Mouse (Mus musculus): Measurements from ENCODE around the gene Dock8. TPM values are rescaled to one million over a fixed set of nuclear protein-coding genes. Genes with fewer than 3 reads are reported as not detected.

Gene Dock8
- polyA plus RNA-seq, 1 experiment from 2014 or later = 0.54 TPM

DNA sequence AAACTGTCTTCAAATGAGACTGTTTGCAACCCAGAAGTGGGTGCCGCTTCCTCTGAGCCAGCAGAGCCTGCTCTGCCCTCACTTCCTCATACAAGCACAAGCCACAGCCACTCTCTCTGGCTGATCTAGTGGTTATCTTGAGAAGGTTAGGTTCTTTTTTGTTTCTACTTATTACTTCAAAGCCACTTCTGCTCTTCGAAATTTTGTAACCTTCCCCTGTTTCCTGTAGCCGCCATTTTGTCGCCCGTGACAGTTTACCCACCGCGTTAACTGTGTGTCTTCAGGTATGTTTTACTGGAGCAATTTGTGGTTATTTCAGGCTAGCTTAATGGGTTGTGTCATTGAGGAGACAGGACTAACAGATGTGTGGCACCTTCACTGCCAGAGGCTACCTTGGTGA, 53.0 kb downstream of the Dock8 start:
- Histone ChIP-seq H3K27ac (no peak overlapping the region), H3K9ac (no peak overlapping the region), H3K4me1 (no peaks in the 10 kb centered on the region), H3K4me2 (no peak overlapping the region), H3K4me3 (no peak overlapping the region), H3K36me3 (ENCODE audit: poor library complexity, severe bottlenecking) (no peaks in the 10 kb centered on the region), H3K27me3 (no peaks in the 10 kb centered on the region), H3K9me3 (replicated peaks) (no peaks in the 10 kb centered on the region)
- WGBS = over 99% methylated on average over 7 of the region's 7 CpGs
- no peak for ATAC-seq

DNA sequence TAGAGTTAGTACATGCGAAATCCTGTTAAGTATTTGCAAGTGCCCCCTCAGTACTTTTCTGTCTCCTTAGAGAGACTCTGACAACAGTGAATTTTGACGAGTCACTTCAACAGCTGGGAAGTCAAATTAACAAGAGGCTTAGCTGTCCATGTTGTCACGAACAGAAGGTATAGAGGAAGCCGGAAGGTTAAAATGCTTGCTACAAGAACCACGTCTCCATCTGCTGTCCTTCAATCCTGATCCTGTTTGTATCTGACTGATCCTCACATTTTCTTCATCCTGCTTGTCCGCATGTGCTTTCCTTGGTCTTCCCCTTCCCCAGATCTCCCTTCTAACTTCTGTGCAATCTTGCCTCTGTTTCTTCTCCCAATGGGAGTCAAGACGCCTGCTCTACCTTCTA, 53.8 kb downstream of the Dock8 start:
- ATAC-seq = no peak
- Histone ChIP-seq H3K27me3 (no peaks in the 10 kb centered on the region), H3K4me2 (no peak overlapping the region), H3K9ac (no peak overlapping the region), H3K4me3 (no peak overlapping the region), H3K9me3 (replicated peaks) (no peaks in the 10 kb centered on the region), H3K36me3 (ENCODE audit: poor library complexity, severe bottlenecking) (no peaks in the 10 kb centered on the region), H3K27ac (no peak overlapping the region), H3K4me1 (no peaks in the 10 kb centered on the region)
- WGBS = 79% methylated on average over 7 of the region's 7 CpGs

DNA sequence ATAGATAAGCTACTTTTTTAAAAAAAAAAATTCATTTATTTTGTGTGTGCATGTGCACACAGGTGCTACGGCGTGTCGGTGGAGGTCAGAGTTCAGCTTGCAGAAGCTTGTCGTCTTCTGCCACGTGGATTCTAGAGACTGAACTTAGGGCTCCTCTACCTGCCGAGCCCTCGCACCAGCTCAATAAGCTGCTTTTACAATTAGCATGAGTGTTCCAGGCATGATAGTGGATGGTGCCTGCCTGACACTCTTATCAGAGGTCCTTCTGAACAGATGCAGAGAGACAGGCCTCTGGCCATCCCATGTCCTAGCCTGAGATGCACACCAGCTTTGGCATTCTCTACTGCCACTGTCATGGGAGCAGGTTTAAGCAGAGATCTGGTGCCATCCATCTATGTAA, 55.7 kb downstream of the Dock8 start:
- no peak overlapping the region for H3K9ac ChIP-seq
- no peaks in the 10 kb centered on the region for H3K27me3 ChIP-seq
- no peaks in the 10 kb centered on the region for H3K4me1 ChIP-seq
- ATAC-seq = no peak
- H3K9me3 ChIP-seq (replicated peaks) = no peaks in the 10 kb centered on the region
- no peaks in the 10 kb centered on the region for H3K36me3 ChIP-seq (ENCODE audit: poor library complexity, severe bottlenecking)
- H3K4me2 ChIP-seq = no peak overlapping the region
- no peak overlapping the region for H3K4me3 ChIP-seq
- H3K27ac ChIP-seq = no peak overlapping the region
- 88% methylated on average over 7 of the region's 7 CpGs for WGBS

DNA sequence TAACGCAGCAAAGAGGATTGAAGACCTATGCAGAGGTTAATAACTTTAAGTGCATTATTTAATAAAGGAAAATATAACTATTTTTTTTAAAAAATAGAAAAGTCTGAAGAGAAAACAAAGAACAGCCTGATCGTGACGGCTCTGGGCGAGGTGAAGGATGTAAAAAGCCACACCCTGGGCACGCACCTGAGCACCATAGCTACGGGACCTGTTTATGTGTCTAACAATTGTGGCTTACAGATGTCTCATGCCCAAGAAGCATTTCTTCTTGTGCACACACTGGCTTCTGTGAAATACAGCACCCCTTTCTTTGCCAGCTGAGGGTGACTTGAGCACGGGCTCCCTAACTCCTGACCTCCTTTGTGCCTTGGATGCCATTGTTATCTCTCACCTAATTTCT, 56.2 kb downstream of the Dock8 start:
- no peaks in the 10 kb centered on the region for H3K36me3 ChIP-seq (ENCODE audit: poor library complexity, severe bottlenecking)
- no peaks in the 10 kb centered on the region for H3K27me3 ChIP-seq
- H3K9ac ChIP-seq = no peak overlapping the region
- H3K4me3 ChIP-seq = no peak overlapping the region
- no peak overlapping the region for H3K27ac ChIP-seq
- 93% methylated on average over 7 of the region's 7 CpGs for WGBS
- no peak overlapping the region for H3K4me2 ChIP-seq
- no peak for ATAC-seq
- no peaks in the 10 kb centered on the region for H3K9me3 ChIP-seq (replicated peaks)
- peaks cover 4% of the 10 kb centered on the region for H3K4me1 ChIP-seq

DNA sequence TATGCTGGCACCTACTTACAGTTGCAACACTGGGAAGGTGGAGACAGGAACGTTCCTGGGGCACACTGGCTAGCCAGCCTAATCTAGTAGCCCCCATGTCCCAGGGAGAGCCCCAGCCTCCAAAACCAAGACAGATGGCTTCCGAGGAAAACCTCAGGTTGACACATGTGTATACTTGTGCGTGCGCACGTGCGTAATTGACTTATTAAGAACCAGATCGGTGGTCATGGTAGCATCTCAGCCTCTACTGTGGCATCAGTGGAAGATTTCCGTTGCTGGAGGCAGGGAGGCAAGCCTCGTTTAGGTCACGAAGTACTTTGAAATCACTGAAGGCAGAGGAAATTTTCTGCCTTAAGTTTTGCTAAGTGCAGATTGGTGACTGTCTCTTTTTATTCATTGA, 56.9 kb downstream of the Dock8 start:
- no peak overlapping the region for H3K4me3 ChIP-seq
- no peaks in the 10 kb centered on the region for H3K36me3 ChIP-seq (ENCODE audit: poor library complexity, severe bottlenecking)
- H3K4me2 ChIP-seq = no peak overlapping the region
- H3K9me3 ChIP-seq (replicated peaks) = no peaks in the 10 kb centered on the region
- no peak for ATAC-seq
- H3K27me3 ChIP-seq = no peaks in the 10 kb centered on the region
- H3K27ac ChIP-seq = no peak overlapping the region
- no peak overlapping the region for H3K9ac ChIP-seq
- H3K4me1 ChIP-seq = peaks cover 9% of the 10 kb centered on the region
- 88% methylated on average over 10 of the region's 10 CpGs for WGBS

DNA sequence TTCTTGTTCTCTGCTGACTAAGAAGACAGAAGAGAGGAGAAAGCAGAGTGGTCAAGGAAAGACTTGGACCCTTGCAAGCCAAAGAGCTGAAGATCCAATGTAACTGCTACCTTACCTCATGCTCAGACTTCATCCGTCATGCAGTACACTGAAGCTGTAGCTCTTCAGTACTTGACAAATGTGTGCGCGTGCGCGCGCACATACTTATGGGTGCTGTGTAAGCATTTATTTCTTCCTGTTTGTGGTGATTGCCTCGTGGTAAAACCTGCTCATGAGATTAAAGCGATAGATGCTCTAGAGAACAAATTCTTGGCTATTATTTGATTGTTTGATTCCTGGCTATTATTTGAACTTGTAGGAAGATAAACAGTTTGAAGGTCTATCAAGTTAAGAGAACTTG, 58.5 kb downstream of the Dock8 start:
- no peak for ATAC-seq
- Histone ChIP-seq H3K4me3 (no peak overlapping the region), H3K9me3 (replicated peaks) (no peaks in the 10 kb centered on the region), H3K27me3 (no peaks in the 10 kb centered on the region), H3K4me2 (no peak overlapping the region), H3K36me3 (ENCODE audit: poor library complexity, severe bottlenecking) (no peaks in the 10 kb centered on the region), H3K4me1 (peaks cover 9% of the 10 kb centered on the region), H3K27ac (no peak overlapping the region), H3K9ac (no peak overlapping the region)
- WGBS = 96% methylated on average over 8 of the region's 8 CpGs

DNA sequence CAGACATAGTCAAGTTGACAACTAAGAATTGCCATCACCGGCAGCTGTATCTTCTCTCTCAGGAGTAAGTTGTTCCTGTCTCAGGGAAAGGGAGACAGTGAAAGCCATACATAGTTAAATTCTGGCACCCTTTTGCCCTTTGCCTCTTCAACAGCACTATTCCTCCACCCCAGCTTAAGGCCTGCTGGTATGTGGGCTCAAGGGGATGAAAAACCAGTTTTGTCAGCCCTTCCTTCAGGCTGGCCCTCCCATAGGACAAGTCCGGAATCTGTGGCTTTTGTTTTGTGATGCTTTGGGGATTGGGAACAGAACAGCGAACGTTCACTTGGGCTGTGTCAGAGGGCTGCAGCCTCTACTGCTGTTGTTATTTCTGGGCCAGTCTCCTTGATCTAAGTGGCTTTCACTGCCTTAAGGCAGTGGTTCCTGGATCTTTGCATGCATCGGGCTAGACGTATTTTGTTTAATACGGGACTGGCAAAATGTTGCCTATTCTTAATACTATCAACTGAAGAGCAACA, 60.6 kb downstream of the Dock8 start:
- no peak for ATAC-seq
- Histone ChIP-seq H3K27ac (no peak overlapping the region), H3K9ac (no peak overlapping the region), H3K4me1 (peaks cover 9% of the 10 kb centered on the region), H3K4me2 (peak overlapping the region; percentile 28; the same call in 1 of the 2 replicates), H3K36me3 (ENCODE audit: poor library complexity, severe bottlenecking) (no peaks in the 10 kb centered on the region), H3K4me3 (no peak overlapping the region), H3K9me3 (replicated peaks) (no peaks in the 10 kb centered on the region), H3K27me3 (no peaks in the 10 kb centered on the region)
- 53% methylated on average over 7 of the region's 7 CpGs for WGBS

DNA sequence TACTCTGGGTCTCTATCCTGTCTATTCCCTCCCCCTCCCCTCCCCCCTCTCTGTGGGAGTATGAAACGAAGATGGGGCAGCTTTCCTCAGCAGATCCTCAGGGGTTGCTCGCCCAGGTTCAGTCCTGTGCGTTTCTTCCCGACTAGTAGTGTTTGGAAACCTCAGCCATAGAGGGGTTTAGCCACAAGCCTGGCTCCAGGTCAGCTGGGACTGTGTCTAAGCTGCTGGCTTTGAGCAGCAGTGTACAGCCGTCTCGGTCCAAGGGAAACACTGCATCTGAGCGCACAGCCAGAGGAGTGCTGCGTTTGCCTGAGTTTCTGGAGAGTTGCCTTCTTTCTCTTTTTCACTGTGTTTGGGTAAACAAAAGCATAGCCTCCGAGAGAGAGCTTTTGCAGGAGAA, 61.0 kb downstream of the Dock8 start:
- Histone ChIP-seq H3K36me3 (ENCODE audit: poor library complexity, severe bottlenecking) (no peaks in the 10 kb centered on the region), H3K4me1 (peaks cover 9% of the 10 kb centered on the region), H3K9me3 (replicated peaks) (no peaks in the 10 kb centered on the region), H3K4me3 (no peak overlapping the region), H3K4me2 (peak overlapping the region; percentile 28), H3K27ac (no peak overlapping the region), H3K27me3 (no peaks in the 10 kb centered on the region), H3K9ac (peak overlapping the region; percentile 43; the same call in 1 of the 2 replicates)
- ATAC-seq = no peak
- 12% methylated on average over 9 of the region's 9 CpGs for WGBS

DNA sequence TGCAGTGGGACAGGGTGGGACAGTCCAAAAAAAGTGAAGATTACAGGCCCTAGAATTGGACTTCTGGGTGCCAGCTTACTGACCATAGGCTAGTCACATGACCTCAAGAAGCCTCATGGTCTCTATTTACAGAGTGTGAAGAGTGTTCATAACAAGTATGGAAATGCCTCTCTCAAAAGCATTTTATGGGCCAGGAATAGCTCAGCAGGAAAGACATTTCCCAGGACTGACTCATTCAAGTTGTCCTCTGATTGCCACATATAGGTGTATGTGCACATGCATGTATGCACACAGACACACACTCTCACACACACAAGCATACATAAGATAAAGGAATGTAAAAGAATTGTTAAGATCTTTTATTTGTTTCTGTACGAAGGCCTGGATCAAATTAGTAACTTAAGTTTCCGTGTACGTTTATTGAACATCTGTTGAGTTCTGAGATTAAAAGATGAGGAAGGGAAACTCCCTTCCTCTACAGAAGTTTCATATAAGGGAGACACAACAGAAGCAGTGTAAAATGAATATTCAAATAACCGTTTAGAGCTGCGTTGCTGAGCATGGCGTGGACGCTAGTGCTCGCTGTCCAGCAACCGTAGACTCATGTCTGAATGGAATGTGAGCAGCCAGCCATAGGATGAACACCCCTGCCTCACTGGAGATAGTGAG, 63.0 kb downstream of the Dock8 start:
- no peaks in the 10 kb centered on the region for H3K36me3 ChIP-seq (ENCODE audit: poor library complexity, severe bottlenecking)
- H3K27ac ChIP-seq = no peak overlapping the region
- H3K4me3 ChIP-seq = no peak overlapping the region
- 90% methylated on average over 9 of the region's 9 CpGs for WGBS
- H3K9me3 ChIP-seq (replicated peaks) = no peaks in the 10 kb centered on the region
- peaks cover 9% of the 10 kb centered on the region for H3K4me1 ChIP-seq
- no peak overlapping the region for H3K4me2 ChIP-seq
- no peak overlapping the region for H3K9ac ChIP-seq
- H3K27me3 ChIP-seq = no peaks in the 10 kb centered on the region
- no peak for ATAC-seq

DNA sequence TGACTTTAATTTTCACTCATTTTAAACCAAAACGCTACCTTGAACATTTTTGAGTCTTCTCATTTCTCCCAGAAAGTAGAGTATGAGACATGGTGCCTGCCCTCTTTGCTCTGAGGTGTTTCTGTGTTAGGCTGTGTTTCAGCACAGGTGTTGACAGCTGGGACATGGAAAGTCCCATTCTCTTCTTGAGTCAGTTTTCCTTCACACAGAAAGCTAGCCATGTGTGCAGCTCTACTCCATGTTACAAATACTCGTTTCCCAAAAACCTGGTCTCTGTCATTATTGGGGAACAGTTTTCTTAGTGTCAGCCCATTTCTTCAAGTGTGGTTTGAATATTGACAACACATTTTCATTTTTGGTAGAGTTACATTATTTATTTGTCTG, 63.5 kb downstream of the Dock8 start:
- H3K9ac ChIP-seq = no peak overlapping the region
- H3K27me3 ChIP-seq = no peaks in the 10 kb centered on the region
- H3K4me2 ChIP-seq = no peak overlapping the region
- H3K4me1 ChIP-seq = peaks cover 9% of the 10 kb centered on the region
- 80% methylated on average over 2 of the region's 2 CpGs for WGBS
- no peaks in the 10 kb centered on the region for H3K9me3 ChIP-seq (replicated peaks)
- ATAC-seq = no peak
- H3K36me3 ChIP-seq (ENCODE audit: poor library complexity, severe bottlenecking) = no peaks in the 10 kb centered on the region
- H3K4me3 ChIP-seq = no peak overlapping the region
- H3K27ac ChIP-seq = no peak overlapping the region

DNA sequence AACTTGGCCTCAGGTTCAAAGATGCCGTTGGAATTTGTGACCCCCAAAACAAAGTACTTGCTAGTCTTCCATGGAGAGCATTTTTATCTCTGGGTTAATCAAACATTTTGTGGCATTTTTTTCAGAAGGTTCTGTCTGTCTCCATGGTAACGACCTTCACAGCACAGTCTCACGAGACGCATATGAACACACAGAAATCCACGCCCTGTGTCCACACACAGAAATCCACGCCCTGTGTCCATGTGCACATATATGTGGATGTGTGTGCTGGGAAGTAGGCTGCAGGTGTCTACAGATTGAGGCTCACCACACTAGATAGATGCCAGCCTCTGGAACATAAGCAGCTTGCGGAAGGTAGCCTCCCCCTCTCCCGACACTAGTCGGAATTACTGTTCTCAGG, 66.9 kb downstream of the Dock8 start:
- Histone ChIP-seq H3K36me3 (ENCODE audit: poor library complexity, severe bottlenecking) (no peaks in the 10 kb centered on the region), H3K27ac (no peak overlapping the region), H3K4me1 (no peaks in the 10 kb centered on the region), H3K27me3 (no peaks in the 10 kb centered on the region), H3K9ac (no peak overlapping the region), H3K4me2 (no peak overlapping the region), H3K9me3 (replicated peaks) (no peaks in the 10 kb centered on the region), H3K4me3 (no peak overlapping the region)
- 74% methylated on average over 9 of the region's 9 CpGs for WGBS
- no peak for ATAC-seq

DNA sequence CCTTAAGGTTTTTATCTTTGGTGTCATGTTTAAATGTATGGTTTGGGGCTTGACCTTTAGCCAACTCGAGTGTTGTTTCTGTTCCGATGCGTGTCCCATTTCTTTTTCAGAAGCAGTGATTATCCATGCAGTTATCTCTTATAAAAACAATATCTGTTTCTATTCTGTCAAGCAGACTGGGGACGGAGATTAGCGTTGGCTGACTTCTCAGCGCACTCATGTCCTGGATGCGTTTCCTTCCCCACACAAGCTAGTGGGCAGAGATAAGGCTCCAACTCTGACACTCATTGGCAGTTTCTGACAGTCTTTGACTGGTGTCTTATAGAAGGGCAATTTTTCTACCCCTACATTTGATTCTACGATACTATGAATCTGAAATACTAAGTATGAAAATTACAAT, 69.2 kb downstream of the Dock8 start:
- Histone ChIP-seq H3K9me3 (replicated peaks) (no peaks in the 10 kb centered on the region), H3K27me3 (no peaks in the 10 kb centered on the region), H3K4me3 (no peak overlapping the region), H3K9ac (no peak overlapping the region), H3K4me2 (no peak overlapping the region), H3K36me3 (ENCODE audit: poor library complexity, severe bottlenecking) (no peaks in the 10 kb centered on the region), H3K4me1 (0 out of 2 replicates have a peak, but pooled peaks cover 3% of the 10 kb centered on the region), H3K27ac (no peak overlapping the region)
- ATAC-seq = no peak
- 93% methylated on average over 8 of the region's 8 CpGs for WGBS

DNA sequence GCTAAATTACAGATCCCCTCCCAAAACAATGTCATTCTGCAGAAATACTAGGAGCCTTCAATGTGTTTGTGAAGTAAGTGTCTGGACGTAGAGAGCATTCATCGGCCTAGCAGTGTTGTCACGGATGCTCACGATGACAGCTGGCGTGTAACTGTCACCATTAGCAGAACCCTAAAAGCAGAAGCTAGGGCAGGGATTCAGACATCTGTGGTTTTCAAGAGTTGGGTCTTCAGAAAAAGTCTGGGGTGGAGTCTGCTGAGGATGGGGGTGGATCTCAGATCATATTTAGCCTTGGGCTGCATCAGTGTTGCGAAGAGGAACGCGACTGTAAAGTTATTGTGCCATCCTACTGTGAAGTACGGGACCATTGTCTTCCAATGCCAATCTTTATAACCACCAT, 73.2 kb downstream of the Dock8 start:
- Histone ChIP-seq H3K36me3 (ENCODE audit: poor library complexity, severe bottlenecking) (no peaks in the 10 kb centered on the region), H3K4me1 (0 out of 2 replicates have a peak, but pooled peaks cover 3% of the 10 kb centered on the region), H3K27ac (no peak overlapping the region), H3K4me2 (no peak overlapping the region), H3K4me3 (no peak overlapping the region), H3K27me3 (no peaks in the 10 kb centered on the region), H3K9ac (no peak overlapping the region), H3K9me3 (replicated peaks) (no peaks in the 10 kb centered on the region)
- ATAC-seq = no peak
- WGBS = 83% methylated on average over 9 of the region's 9 CpGs
